Mouse (Mus musculus) ZHBTc4 (cell line): ENCODE results near the gene Crk.
"Not testable (repeated sequence)": the region's sequence is repeated elsewhere in the genome, so short reads cannot be mapped to it uniquely, and the experiment has no call there.

ENCODE experiments used
- DNase-seq: peaks from one replicate; pipeline ENCODE4 v3.0.0-alpha.2; 2011; ENCODE audit warnings: low read depth, low spot score

Crk gene

DNA sequence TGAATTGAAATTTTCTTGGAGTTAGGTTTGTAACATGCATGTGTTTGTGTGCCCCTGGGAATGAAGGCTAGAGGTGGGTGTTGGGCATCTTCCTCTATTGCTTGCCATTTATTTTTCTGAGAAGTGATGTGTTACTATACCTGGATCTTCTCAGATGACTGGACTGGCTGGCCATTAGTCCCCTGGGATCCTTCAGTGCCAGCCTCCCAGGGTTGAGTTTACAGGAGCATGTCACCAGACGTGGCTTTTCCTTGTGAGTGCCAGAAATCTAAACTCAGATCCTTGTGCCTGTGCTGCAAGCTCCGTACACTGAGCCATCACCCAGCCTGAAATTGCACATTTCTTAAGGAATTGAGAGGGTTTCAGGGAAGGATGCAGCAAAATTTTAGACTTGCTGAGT is 5.9 kb downstream of the Crk start:
- no peak for DNase-seq

DNA sequence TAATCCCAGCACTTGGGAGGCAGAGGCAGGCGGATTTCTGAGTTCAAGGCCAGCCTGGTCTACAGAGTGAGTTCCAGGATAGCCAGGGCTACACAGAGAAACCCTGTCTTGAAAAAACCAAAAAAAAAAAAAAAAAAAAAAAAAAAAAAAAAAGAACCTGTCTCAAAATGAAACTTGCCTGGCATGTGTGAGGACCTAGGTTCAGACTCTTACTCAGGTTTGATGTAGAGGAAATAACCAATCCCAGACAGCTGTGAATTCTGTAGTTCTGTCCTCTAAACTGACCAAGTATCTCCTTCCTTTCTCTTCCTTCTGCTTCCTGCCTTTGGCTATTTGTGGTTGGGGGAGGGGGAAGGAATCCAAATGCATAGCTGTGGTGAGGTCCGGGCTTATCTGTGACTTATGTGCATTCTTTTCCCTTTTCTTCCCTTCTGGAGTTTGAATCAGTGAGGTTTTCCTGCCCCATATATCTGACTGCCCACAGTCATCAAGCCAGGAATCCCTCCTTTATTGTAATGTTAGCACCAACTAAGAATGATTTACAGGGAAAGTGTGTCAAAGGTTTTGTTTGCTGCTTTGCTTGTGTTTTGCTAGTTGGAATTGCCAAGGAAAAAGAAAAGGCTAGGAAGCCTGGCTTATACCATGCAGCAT is 8.4 kb downstream of the Crk start:
- no peak for DNase-seq

DNA sequence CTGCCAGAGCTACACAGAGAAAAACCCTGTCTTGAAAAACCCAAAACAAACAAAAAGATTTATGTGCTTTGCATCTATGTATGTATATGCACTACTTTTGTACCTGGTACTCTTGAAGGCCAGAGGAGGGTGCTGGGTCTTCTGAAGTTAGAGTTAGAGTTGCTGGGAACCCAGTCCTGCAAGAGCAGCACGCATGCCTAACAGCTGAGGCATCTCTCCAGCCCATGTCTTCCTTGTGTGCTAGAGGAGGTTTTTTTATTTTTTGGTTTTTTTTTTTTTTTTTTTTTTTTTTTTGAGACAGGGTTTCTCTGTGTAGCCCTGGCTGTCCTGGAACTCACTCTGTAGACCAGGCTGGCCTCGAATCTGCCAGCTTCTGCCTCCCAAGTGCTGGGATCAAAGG is 9.1 kb downstream of the Crk start:
- no peak for DNase-seq

- DNase-seq, result no peak
Measured at GRCm38 (mm10) chr11:75689977-75690376, 10.9 kb downstream of the Crk start.

GRCm38 (mm10) chr11:75691047-75691446 is 12.0 kb downstream of the Crk start:
- no peak for DNase-seq

DNA sequence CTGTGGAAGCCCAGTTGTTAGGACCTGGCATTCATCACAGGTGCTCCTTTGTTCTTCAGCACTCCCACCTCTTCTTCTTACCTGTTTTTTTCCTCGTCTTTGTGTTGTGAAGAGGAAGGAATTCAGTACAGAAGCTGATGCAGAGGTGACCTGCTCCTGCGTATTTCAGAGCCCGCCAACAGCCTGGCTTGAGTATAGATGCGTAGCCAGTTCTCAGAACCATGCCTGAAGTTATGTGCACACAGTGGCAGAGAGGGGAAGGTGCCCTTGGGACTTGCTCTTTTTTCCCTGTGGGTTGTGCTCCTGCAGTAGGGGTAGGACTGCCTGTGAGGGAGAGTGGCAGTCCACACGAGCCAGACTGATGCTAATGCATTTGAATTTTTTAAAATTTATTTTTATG is 14.5 kb downstream of the Crk start:
- no peak for DNase-seq

DNA sequence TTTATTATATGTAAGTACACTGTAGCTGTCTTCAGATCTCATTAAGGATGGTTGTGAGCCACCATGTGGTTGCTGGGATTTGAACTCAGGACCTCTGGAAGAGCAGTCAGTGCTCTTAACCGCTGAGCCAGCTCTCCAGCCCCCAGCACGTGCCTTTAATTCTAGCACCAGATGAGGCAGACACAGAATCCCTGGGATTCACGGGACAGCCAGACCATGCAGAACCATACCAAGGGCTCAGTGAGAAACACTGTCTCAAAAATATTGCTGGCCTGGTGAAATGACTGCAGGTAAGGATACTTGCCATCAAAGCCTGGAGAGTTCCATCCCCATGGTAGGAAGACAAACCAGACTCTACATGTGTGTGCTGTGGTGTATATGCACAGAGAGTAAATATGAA is 18.4 kb downstream of the Crk start:
- DNase-seq, result not testable (repeated sequence)

DNA sequence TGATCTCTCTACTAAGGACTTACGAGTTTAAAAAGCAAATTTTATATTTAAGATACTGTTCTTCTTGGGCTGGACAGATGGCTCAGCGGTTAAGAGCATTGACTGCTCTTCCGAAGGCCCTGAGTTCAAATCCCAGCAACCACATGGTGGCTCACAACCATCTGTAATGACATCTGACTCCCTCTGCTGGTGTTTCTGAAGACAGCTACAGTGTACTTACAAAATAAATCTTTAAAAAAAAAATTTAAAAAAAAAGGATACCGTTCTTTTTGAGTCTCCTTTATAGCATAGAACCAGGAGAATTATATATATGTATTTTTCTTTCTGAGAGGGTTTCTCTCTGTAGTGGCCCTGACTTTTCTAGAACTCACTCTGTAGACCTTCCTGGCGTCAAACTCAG is 21.5 kb downstream of the Crk start:
- DNase-seq, result no peak

DNA sequence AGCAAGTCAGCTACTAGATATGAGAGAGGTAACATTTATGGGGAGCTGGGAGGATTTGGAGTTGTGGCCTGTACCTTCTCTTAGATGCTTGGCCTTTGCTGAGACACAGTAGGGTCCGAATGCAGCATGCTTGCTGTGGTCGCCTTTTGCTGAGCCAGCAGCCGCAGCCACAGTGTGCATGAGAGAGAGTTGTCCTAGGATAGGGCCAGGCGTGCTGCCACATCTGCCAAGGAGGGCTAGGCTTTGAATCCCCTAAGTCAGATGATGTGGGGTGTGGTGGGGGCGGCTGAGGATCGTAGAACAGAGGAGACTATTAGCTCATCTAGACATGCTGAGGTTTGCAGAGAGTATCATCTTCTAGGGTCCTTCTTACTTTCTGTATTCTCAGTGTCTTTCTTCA is 23.7 kb downstream of the Crk start:
- DNase-seq, result no peak

DNA sequence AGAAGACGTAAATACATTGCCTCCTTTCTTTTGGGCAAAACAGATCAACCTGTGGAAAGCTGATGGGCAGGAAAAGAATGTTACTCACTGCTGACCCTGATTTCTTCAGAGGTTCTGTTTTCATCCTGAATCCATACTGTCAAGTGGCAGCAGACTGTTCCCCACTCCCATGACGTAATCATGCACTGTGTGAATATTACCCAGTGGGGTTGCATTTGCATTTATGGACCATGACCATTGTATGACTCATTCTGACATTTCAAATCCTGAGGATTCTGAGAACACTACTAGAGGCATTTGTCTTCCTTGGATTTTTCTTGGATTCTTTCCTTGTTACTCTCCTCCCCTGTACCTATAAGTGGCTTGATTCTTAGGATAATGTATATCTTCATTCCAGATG is 24.7 kb downstream of the Crk start:
- no peak for DNase-seq

GRCm38 (mm10) chr11:75713949-75714348 is 34.9 kb downstream of the Crk start:
- peak; percentile 63 for DNase-seq

DNA sequence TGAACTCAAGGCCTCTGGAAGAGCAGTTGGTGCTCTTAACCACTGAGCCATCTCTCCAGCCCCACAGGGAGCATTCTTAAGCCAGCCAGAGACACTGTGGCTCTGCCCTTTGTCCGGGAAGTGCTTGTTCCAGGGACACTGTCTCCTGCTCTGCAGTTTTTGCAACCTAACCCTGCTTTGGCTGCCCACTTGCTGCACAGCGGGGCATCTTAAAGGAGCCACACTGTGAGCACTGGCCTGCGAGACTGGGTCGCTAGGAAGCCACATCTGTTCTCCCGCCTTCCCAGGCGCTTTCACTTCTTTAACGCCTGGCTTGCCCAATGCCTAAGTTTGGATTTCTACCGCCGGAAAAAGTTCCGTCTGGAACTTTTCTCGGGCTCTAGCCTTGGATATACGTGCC is 36.5 kb downstream of the Crk start:
- peak; percentile 56 for DNase-seq

GRCm38 (mm10) chr11:75716661-75717325 is 37.7 kb downstream of the Crk start:
- DNase-seq, result no peak

GRCm38 (mm10) chr11:75722339-75722738 is 43.3 kb downstream of the Crk start:
- DNase-seq, result no peak

DNA sequence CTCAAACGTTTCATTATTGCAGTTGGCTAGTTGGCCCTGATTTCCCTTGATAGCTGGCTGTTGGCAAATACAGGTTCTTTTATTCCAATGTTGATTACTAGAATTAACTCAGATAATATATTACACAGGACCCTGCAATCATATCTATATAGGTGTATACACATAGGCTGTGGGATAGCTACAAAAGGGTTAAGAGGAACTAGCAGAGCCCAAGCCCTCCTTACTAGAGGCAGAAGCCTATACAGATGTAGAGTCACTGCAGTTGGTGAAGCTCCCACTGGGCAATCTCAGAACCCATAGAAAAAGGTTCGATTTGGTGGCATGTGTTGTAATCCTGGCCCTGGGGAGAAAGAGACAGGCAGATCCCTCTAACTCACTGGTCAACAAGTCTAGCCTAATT is 48.1 kb downstream of the Crk start:
- DNase-seq, result no peak

- not testable (repeated sequence) for DNase-seq
Measured at GRCm38 (mm10) chr11:75727659-75728058, 48.6 kb downstream of the Crk start.

- peak; percentile 98 for DNase-seq
Measured at GRCm38 (mm10) chr11:75732434-75733226, 53.6 kb downstream of the Crk start, which contains the start of gene Ywhae. Gene Ywhae, plus strand, starts transcription at chr11:75732869.

DNA sequence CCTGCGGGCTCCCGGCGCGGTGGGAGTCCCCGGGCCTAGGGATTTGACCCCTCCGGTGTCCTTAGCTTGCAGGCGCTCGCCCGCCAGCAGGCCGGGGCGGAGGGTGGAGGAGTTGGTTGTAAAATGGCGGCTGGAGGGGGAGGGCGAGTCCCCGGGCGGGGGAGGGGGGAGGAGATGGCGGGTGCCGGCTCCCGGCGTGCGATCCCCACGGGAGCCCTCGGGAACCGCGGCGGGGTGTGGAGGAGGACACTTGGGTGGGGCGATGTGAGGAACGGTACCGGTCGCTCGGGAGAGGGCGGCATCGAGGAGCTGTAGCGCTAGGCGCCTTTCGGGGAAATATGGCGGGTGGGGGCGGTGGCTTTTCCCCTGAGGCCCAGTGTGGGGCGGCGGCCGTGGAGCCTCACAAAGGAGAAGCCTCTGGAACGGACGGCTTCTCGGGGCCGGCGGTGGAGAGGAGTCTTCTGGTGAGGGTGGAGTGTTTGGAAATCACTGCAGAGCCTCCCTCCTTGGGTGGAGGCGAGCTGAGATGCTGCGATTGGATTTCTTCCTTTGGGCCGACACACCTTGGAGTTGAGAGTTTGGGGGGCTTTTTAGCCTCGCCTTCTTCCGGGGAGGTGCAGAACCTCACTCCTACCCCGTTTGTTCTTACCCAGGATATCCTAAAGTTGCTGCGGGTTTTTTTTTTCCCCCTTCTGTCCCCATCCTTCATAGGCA is 54.3 kb downstream of the Crk start:
- peak; percentile 65 for DNase-seq

DNA sequence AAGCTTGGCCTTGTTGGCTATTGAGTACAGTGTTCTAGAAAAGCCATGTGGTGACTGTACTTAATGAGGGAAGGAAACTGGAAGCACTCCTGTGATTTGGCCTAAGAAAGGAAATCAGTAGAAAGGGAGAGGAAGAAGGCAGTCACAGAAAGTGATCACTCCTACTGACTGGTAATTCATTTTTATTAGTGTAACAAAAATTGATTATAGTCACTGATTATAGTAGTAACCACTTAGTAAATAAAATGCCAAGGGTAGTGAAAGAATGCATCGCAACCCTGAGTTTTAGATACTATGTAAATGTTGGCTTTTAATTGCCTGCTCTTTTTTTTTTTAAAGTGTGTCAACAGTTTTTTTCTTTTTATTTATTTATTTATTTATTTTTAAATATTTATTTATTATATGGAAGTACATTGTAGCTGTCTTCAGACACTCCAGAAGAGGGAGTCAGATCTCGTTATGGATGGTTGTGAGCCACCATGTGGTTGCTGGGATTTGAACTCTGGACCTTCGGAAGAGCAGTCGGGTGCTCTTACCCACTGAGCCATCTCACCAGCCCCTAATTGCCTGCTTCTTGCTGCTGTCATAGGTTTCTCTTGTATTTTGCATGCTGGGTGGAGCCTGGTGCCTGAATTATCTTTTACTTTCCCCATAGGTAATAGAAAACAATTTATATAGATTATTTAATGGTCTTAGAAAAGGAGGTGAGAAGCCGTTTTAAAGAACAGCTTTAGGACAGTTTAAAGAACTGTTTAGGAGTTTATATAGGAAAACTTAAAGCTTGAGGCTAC is 56.6 kb downstream of the Crk start:
- DNase-seq, result no peak

GRCm38 (mm10) chr11:75736978-75737377 is 57.9 kb downstream of the Crk start:
- DNase-seq, result no peak

- no peak for DNase-seq
Measured at GRCm38 (mm10) chr11:75737806-75738476, 58.9 kb downstream of the Crk start.
